Mouse (Mus musculus) lung, adult 18-20 months (tissue): ENCODE measurements around the gene Klhl3.

Experiments used
- DNase-seq, 2 experiments: peaks; one replicate each; pipeline ENCODE4 v3.0.0; 2022; ENCODE audit warnings: mixed read lengths in 2 of 2

The Klhl3 gene

GRCm38 (mm10) chr13:57959806-57960205 lies 153.6 kb downstream of the Klhl3 start:
- no peak for DNase-seq
